ENCODE assay signal across 18 mouse cellular contexts in genomic region chr9:40878291-40878945, GRCm38 (mm10). TPM values are rescaled to one million over a fixed set of nuclear protein-coding genes. Genes with fewer than 3 reads are reported as not detected.
DNase-seq lines count a peak whose midpoint lies in the region; ATAC-seq and TF ChIP-seq lines count a peak whose summit lies in the region.
"Had no signal": no experiment of that assay in that cellular context is flagged by ENCODE, and none has a peak within 500 bp of the region (broad histone marks: within the 10 kb centered on the region; RNA-seq: fewer than 3 reads in every experiment).

No protein-coding gene starts in this region.

- no peak for TF ChIP-seq CTCF in liver, postnatal 0 days (IDR thresholded peaks at IDR 0.05; ENCODE audit: low read depth)

- peak overlapping the region; percentile 57 for H3K4me2 ChIP-seq in heart, embryonic 11.5 days
- H3K4me2 ChIP-seq in liver, postnatal 0 days (ENCODE audit: low read depth, low read length): no peak overlapping the region
- H3K4me2 ChIP-seq in embryonic facial prominence, embryonic 14.5 days (ENCODE audit: low read depth, low read length): no peak overlapping the region
- H3K4me2 ChIP-seq in midbrain, embryonic 14.5 days (ENCODE audit: low read length): 0 out of 2 replicates have a peak overlapping the region, but pooled peaks have one; percentile 3

- H3K27ac ChIP-seq in heart, embryonic 11.5 days (ENCODE audit: low read depth, low read length): no peak overlapping the region
- H3K27ac ChIP-seq in liver, postnatal 0 days (ENCODE audit: low read depth): no peak overlapping the region
- no peak overlapping the region for H3K27ac ChIP-seq in embryonic facial prominence, embryonic 14.5 days (replicated peaks; ENCODE audit: low read depth, low read length)
- no peak overlapping the region for H3K27ac ChIP-seq in midbrain, embryonic 14.5 days (replicated peaks; ENCODE audit: low read depth, low read length)
- H3K27ac ChIP-seq: lung, embryonic 15.5 days; neural tube, embryonic 12.5 days had no signal

- peaks cover 6% of the 10 kb centered on the region; the same call in 1 of the 2 replicates for H3K4me1 ChIP-seq in heart, embryonic 11.5 days (ENCODE audit: control insufficient read depth, insufficient read depth, low read length)
- peaks cover 4% of the 10 kb centered on the region for H3K4me1 ChIP-seq in liver, postnatal 0 days (ENCODE audit: insufficient read depth)
- no peaks in the 10 kb centered on the region for H3K4me1 ChIP-seq in embryonic facial prominence, embryonic 14.5 days (ENCODE audit: control insufficient read depth, insufficient read depth, low read length)
- 0 out of 2 replicates have a peak, but pooled peaks cover 4% of the 10 kb centered on the region for H3K4me1 ChIP-seq in midbrain, embryonic 14.5 days (ENCODE audit: control insufficient read depth, insufficient read depth, low read length)

- TF ChIP-seq EP300 in liver, postnatal 0 days (IDR thresholded peaks at IDR 0.05; ENCODE audit: low read depth): no peak

- H3K9me3 ChIP-seq in heart, embryonic 11.5 days (replicated peaks; ENCODE audit: control insufficient read depth, low read length): no peaks in the 10 kb centered on the region
- no peaks in the 10 kb centered on the region for H3K9me3 ChIP-seq in liver, postnatal 0 days (ENCODE audit: low read length)
- H3K9me3 ChIP-seq in embryonic facial prominence, embryonic 14.5 days (ENCODE audit: control insufficient read depth, low read length): no peaks in the 10 kb centered on the region
- no peaks in the 10 kb centered on the region for H3K9me3 ChIP-seq in midbrain, embryonic 14.5 days (ENCODE audit: control insufficient read depth, low read length)
- H3K9me3 ChIP-seq: lung, embryonic 15.5 days; neural tube, embryonic 12.5 days had no signal

- DNase-seq in heart, adult 8-10 months (ENCODE audit: low spot score): no peak
- DNase-seq in liver, postnatal 0 days: no peak
- no peak for DNase-seq in liver
- no peak for DNase-seq in embryonic facial prominence, embryonic 14.5 days (ENCODE audit: low spot score)
- peak; percentile 49 for DNase-seq in midbrain, embryonic 14.5 days
- DNase-seq in left cerebral cortex, adult 8-10 months (ENCODE audit: low spot score in 2 of 2): no peak
- DNase-seq: gastrocnemius, postnatal 10 days; layer of hippocampus, adult 9-11 months; retina, postnatal 1 day; spleen, adult 18-20 months had no signal

- under 1% methylated on average over 32 of the region's 32 CpGs for WGBS in heart, embryonic 11.5 days (ENCODE audit: insufficient replicate concordance)
- 3% methylated on average over 32 of the region's 32 CpGs for WGBS in liver, postnatal 0 days (ENCODE audit: insufficient replicate concordance)
- WGBS in embryonic facial prominence, embryonic 14.5 days: 2% methylated on average over 32 of the region's 32 CpGs
- under 1% methylated on average over 32 of the region's 32 CpGs for WGBS in midbrain, embryonic 14.5 days

- no peaks in the 10 kb centered on the region for H3K36me3 ChIP-seq in heart, embryonic 11.5 days (ENCODE audit: control insufficient read depth, insufficient read depth, low read length)
- H3K36me3 ChIP-seq in liver, postnatal 0 days (replicated peaks; ENCODE audit: insufficient read depth, low read length): no peaks in the 10 kb centered on the region
- H3K36me3 ChIP-seq in embryonic facial prominence, embryonic 14.5 days (ENCODE audit: control insufficient read depth, insufficient read depth, low read length): no peaks in the 10 kb centered on the region
- H3K36me3 ChIP-seq in midbrain, embryonic 14.5 days (ENCODE audit: control insufficient read depth, insufficient read depth, low read length): no peaks in the 10 kb centered on the region
- H3K36me3 ChIP-seq: lung, embryonic 15.5 days; neural tube, embryonic 12.5 days had no signal

- H3K27me3 ChIP-seq in heart, embryonic 11.5 days (ENCODE audit: control insufficient read depth, insufficient read depth, low read length): peaks cover 96% of the 10 kb centered on the region
- H3K27me3 ChIP-seq in liver, postnatal 0 days (ENCODE audit: insufficient read depth, low read length): peaks cover 81% of the 10 kb centered on the region
- H3K27me3 ChIP-seq in embryonic facial prominence, embryonic 14.5 days (replicated peaks; ENCODE audit: control insufficient read depth, insufficient read depth, low read length): peaks cover 98% of the 10 kb centered on the region
- H3K27me3 ChIP-seq in midbrain, embryonic 14.5 days (ENCODE audit: control insufficient read depth, insufficient read depth, low read length): peaks cover 93% of the 10 kb centered on the region

- peak overlapping the region; percentile 26; the same call in 1 of the 2 replicates for H3K4me3 ChIP-seq in heart, embryonic 11.5 days (ENCODE audit: low read depth, low read length)
- H3K4me3 ChIP-seq in liver, postnatal 0 days (ENCODE audit: low read depth, low read length): peak overlapping the region; percentile 21; the same call in 1 of the 2 replicates
- H3K4me3 ChIP-seq in embryonic facial prominence, embryonic 14.5 days (ENCODE audit: low read depth, low read length): peak overlapping the region; percentile 31
- 0 out of 2 replicates have a peak overlapping the region, but pooled peaks have one; percentile 14 for H3K4me3 ChIP-seq in midbrain, embryonic 14.5 days (replicated peaks; ENCODE audit: low read depth, low read length)
- H3K4me3 ChIP-seq: erythroblast, embryonic 14.5 days had no signal

- no peak for ATAC-seq in heart, embryonic 11.5 days (replicated peaks; ENCODE audit: insufficient number of reproducible peaks, low FRiP score, low TSS enrichment)
- ATAC-seq in liver, postnatal 0 days: no peak
- no peak for ATAC-seq in embryonic facial prominence, embryonic 14.5 days (ENCODE audit: low read depth)
- ATAC-seq in midbrain, embryonic 14.5 days (ENCODE audit: low FRiP score, low TSS enrichment): no peak
- ATAC-seq in CD4-positive, CD25-positive, alpha-beta regulatory T cell, adult 4 months: no peak

- no peak overlapping the region for H3K9ac ChIP-seq in heart, embryonic 11.5 days (ENCODE audit: low read depth, low read length)
- no peak overlapping the region for H3K9ac ChIP-seq in liver, postnatal 0 days (replicated peaks)
- H3K9ac ChIP-seq in embryonic facial prominence, embryonic 14.5 days (ENCODE audit: low read depth, low read length): no peak overlapping the region
- no peak overlapping the region for H3K9ac ChIP-seq in midbrain, embryonic 14.5 days (replicated peaks; ENCODE audit: low read length)
- H3K9ac ChIP-seq: lung, embryonic 15.5 days; neural tube, embryonic 12.5 days had no signal

RNA-seq across cellular contexts. Expression of gene Bsx, which starts 4.5 kb away (rescaled TPM):
- polyA plus RNA-seq in heart, embryonic 11.5 days (2014; fragmentation: Nextera tagmentation; extraction: Ambion mirVana): not detected in 2 replicates
- total RNA-seq in heart, adult 8-10 months (2022): not detected
- polyA plus RNA-seq in liver, postnatal 0 days (2015; fragmentation: Nextera tagmentation; extraction: Ambion mirVana): not detected in 2 replicates
- polyA plus RNA-seq in embryonic facial prominence, embryonic 14.5 days (2014; fragmentation: Nextera tagmentation; extraction: Ambion mirVana): not detected in 2 replicates
- polyA plus RNA-seq in midbrain, embryonic 14.5 days (2014; fragmentation: Nextera tagmentation; extraction: Ambion mirVana): 0.09 TPM in 1 of 2 replicates, not detected in the other
- polyA plus RNA-seq in CD4-positive, CD25-positive, alpha-beta regulatory T cell, adult 4 months (2017; shearing (Covaris generic)): not detected
- total RNA-seq in left cerebral cortex, adult 8-10 months (2022): not detected
- total RNA-seq: adrenal gland, adult 2 months; gastrocnemius, postnatal 10 days had no signal
- polyA plus RNA-seq: erythroblast, embryonic 14.5 days; heart, embryonic 16.5 days; kidney, embryonic 16.5 days; lung, embryonic 15.5 days; neural tube, embryonic 12.5 days had no signal

Comparison
In these comparisons a context has a peak if more than half of its experiments do, and no peak if none do; other contexts are left out.
1. H3K4me2 ChIP-seq: peak in heart, embryonic 11.5 days (single experiment) and midbrain, embryonic 14.5 days (single experiment); none in liver, postnatal 0 days (single experiment) and embryonic facial prominence, embryonic 14.5 days (single experiment).
2. Peak in every context shown above with its lines, with median percentiles within 50 percentile points of each other: H3K4me3 ChIP-seq.